Mouse (Mus musculus) bone marrow macrophage, adult 2 months (primary cell): ENCODE measurements at regions not wholly inside any gene's neighbourhood (a gene's known extent, or its start where the extent isn't known, plus 50 kb on each side); places are given as distances from the start of the nearest gene placed in this dataset.

ENCODE experiments used
- H3K27ac ChIP-seq: 2 replicates; pipeline ENCODE4 v1.5.1; 2012; ENCODE audit warnings: low read depth, low read length; ENCODE audit not compliant: insufficient read depth
- H3K4me1 ChIP-seq: 2 replicates; pipeline ENCODE4 v1.6.1; 2012; ENCODE audit warnings: low read length; ENCODE audit not compliant: control insufficient read depth, insufficient read depth
- H3K4me3 ChIP-seq: 2 replicates; pipeline ENCODE4 v1.5.1; 2012; ENCODE audit warnings: mild to moderate bottlenecking, low read length, moderate library complexity; ENCODE audit not compliant: insufficient read depth
- CTCF ChIP-seq: IDR thresholded peaks from 2 replicates; pipeline ENCODE4 v1.5.1; 2012; ENCODE audit warnings: low read depth, mild to moderate bottlenecking, low read length, moderate library complexity
- POLR2A ChIP-seq: IDR thresholded peaks from 2 replicates; pipeline ENCODE4 v1.6.1; 2012; ENCODE audit warnings: mild to moderate bottlenecking, low read depth, low read length, borderline replicate concordance

- TF ChIP-seq POLR2A: no peak
- TF ChIP-seq CTCF: no peak
- Histone ChIP-seq H3K27ac (no peak overlapping the region), H3K4me1 (no peaks in the 10 kb centered on the region), H3K4me3 (no peak overlapping the region)
Observed at GRCm38 (mm10) chr15:68739344-68739743, 2238.6 kb upstream of the Lrrc6 start.

GRCm38 (mm10) chr15:68721250-68721649, 2220.5 kb upstream of the Lrrc6 start:
- H3K27ac ChIP-seq: no peak overlapping the region
- H3K4me1 ChIP-seq: no peaks in the 10 kb centered on the region
- TF ChIP-seq POLR2A (no peak), CTCF (no peak)
- H3K4me3 ChIP-seq: no peak overlapping the region

- Histone ChIP-seq H3K4me3 (no peak overlapping the region), H3K27ac (no peak overlapping the region), H3K4me1 (no peaks in the 10 kb centered on the region)
- TF ChIP-seq POLR2A: no peak
- no peak for TF ChIP-seq CTCF
Observed at GRCm38 (mm10) chr15:68719486-68719885, 2218.8 kb upstream of the Lrrc6 start.

- Histone ChIP-seq H3K27ac (no peak overlapping the region), H3K4me1 (no peaks in the 10 kb centered on the region), H3K4me3 (no peak overlapping the region)
- TF ChIP-seq POLR2A (no peak), CTCF (no peak)
Observed at GRCm38 (mm10) chr15:68714337-68714736, 2213.6 kb upstream of the Lrrc6 start.

GRCm38 (mm10) chr15:68707306-68707705, 2206.6 kb upstream of the Lrrc6 start:
- Histone ChIP-seq H3K4me1 (no peaks in the 10 kb centered on the region), H3K27ac (no peak overlapping the region), H3K4me3 (no peak overlapping the region)
- TF ChIP-seq POLR2A (no peak), CTCF (no peak)

- Histone ChIP-seq H3K4me1 (no peaks in the 10 kb centered on the region), H3K4me3 (no peak overlapping the region), H3K27ac (no peak overlapping the region)
- no peak for TF ChIP-seq POLR2A
Observed at GRCm38 (mm10) chr15:68695041-68695650, 2194.4 kb upstream of the Lrrc6 start.

GRCm38 (mm10) chr15:68667462-68667861, 2166.8 kb upstream of the Lrrc6 start:
- H3K4me3 ChIP-seq: no peak overlapping the region
- no peaks in the 10 kb centered on the region for H3K4me1 ChIP-seq
- no peak overlapping the region for H3K27ac ChIP-seq
- TF ChIP-seq POLR2A: no peak
- TF ChIP-seq CTCF: no peak

GRCm38 (mm10) chr15:68665331-68665730, 2164.6 kb upstream of the Lrrc6 start:
- H3K4me3 ChIP-seq: no peak overlapping the region
- no peak for TF ChIP-seq CTCF
- TF ChIP-seq POLR2A: no peak
- H3K4me1 ChIP-seq: no peaks in the 10 kb centered on the region
- H3K27ac ChIP-seq: no peak overlapping the region

- TF ChIP-seq POLR2A (no peak), CTCF (no peak)
- Histone ChIP-seq H3K4me1 (no peaks in the 10 kb centered on the region), H3K4me3 (no peak overlapping the region), H3K27ac (no peak overlapping the region)
Observed at GRCm38 (mm10) chr15:68656722-68657121, 2156.0 kb upstream of the Lrrc6 start.

GRCm38 (mm10) chr15:68655046-68655445, 2154.3 kb upstream of the Lrrc6 start:
- Histone ChIP-seq H3K4me1 (no peaks in the 10 kb centered on the region), H3K27ac (no peak overlapping the region), H3K4me3 (no peak overlapping the region)
- TF ChIP-seq POLR2A: no peak
- TF ChIP-seq CTCF: no peak

GRCm38 (mm10) chr15:68650609-68651008, 2149.9 kb upstream of the Lrrc6 start:
- H3K27ac ChIP-seq: no peak overlapping the region
- H3K4me3 ChIP-seq: no peak overlapping the region
- TF ChIP-seq POLR2A (no peak), CTCF (no peak)
- H3K4me1 ChIP-seq: no peaks in the 10 kb centered on the region
